Mouse (Mus musculus) forebrain, embryonic 13.5 days (tissue): ENCODE measurements around the gene Foxa1. TPM values are rescaled to one million over a fixed set of nuclear protein-coding genes. Genes with fewer than 3 reads are reported as not detected.

ENCODE experiments used
- ATAC-seq: fragments of 200-750 bp; cut with Nextera tagmentation; 2 replicates; pipeline ENCODE4 v1.8.0; 2017
- H3K27ac ChIP-seq: fragments of 300-500 bp; sonication (generic); 2 replicates; pipeline ENCODE4 v1.5.1; 2015; ENCODE audit warnings: inconsistent platforms, mild to moderate bottlenecking, moderate library complexity
- H3K27me3 ChIP-seq: fragments of 300-500 bp; sonication (generic); 2 replicates; pipeline ENCODE4 v1.6.1; 2015; ENCODE audit warnings: mild to moderate bottlenecking, inconsistent platforms
- H3K36me3 ChIP-seq: fragments of 300-500 bp; sonication (generic); 2 replicates; pipeline ENCODE4 v1.6.1; 2015; ENCODE audit warnings: mild to moderate bottlenecking, inconsistent platforms; ENCODE audit not compliant: poor library complexity, severe bottlenecking
- H3K4me1 ChIP-seq: fragments of 300-500 bp; sonication (generic); 2 replicates; pipeline ENCODE4 v1.6.1; 2015; ENCODE audit warnings: inconsistent platforms
- H3K4me2 ChIP-seq: fragments of 300-500 bp; sonication (generic); 2 replicates; pipeline ENCODE4 v1.6.1; 2015; ENCODE audit warnings: inconsistent platforms, mild to moderate bottlenecking, moderate library complexity
- H3K4me3 ChIP-seq: fragments of 300-500 bp; sonication (generic); 2 replicates; pipeline ENCODE4 v1.5.1; 2015; ENCODE audit warnings: mild to moderate bottlenecking, inconsistent platforms
- H3K9ac ChIP-seq: fragments of 300-500 bp; sonication (generic); 2 replicates; pipeline ENCODE4 v1.6.1; 2015; ENCODE audit warnings: mild to moderate bottlenecking, inconsistent platforms
- H3K9me3 ChIP-seq: fragments of 300-500 bp; sonication (generic); replicated peaks from 2 replicates; pipeline ENCODE4 v1.6.1; 2016; ENCODE audit warnings: inconsistent platforms
- WGBS: fragments of 180-500 bp; shearing (Covaris S2); methylation state at CpG from one replicate; pipeline ENCODE4 v1.1.7; 2015; 5-methylcytosine and 5-hydroxymethylcytosine counted together
- polyA plus RNA-seq: library from polyadenylated mRNA; unstranded; fragments of >200 nt; fragmentation: Nextera tagmentation; extraction: Ambion mirVana; gene quantifications from 2 replicates; pipeline ENCODE4 v1.2.1, GENCODE M21; 2015

The Foxa1 gene
- polyA plus RNA-seq = 0.43 and 1.0 TPM in 2 replicates

GRCm38 (mm10) chr12:57546415-57547201 lies at the start of gene Foxa1:
Gene Foxa1, minus strand, starts transcription at chr12:57546916.
- peaks cover 100% of the 10 kb centered on the region for H3K27me3 ChIP-seq
- H3K9ac ChIP-seq = peak within 1 kb of the TSS; percentile 51
- peak within 1 kb of the TSS; percentile 47 for H3K4me3 ChIP-seq
- peaks cover 23% of the 10 kb centered on the region for H3K4me1 ChIP-seq
- WGBS = under 1% methylated on average over 32 of the region's 32 CpGs
- H3K9me3 ChIP-seq = no peaks in the 10 kb centered on the region
- ATAC-seq = no peak
- H3K4me2 ChIP-seq = peak within 1 kb of the TSS; percentile 79
- no peaks in the 10 kb centered on the region for H3K36me3 ChIP-seq
- no peak within 1 kb of the TSS for H3K27ac ChIP-seq

- H3K9ac ChIP-seq = peak overlapping the region; percentile 60
Measured at GRCm38 (mm10) chr12:57575931-57576628, 29.4 kb upstream of the Foxa1 start.

GRCm38 (mm10) chr12:57572415-57572814 lies 25.7 kb upstream of the Foxa1 start:
- H3K4me1 ChIP-seq = no peaks in the 10 kb centered on the region
- no peak for ATAC-seq
- peaks cover 31% of the 10 kb centered on the region for H3K27me3 ChIP-seq
- H3K27ac ChIP-seq = no peak overlapping the region
- no peaks in the 10 kb centered on the region for H3K9me3 ChIP-seq
- no peak overlapping the region for H3K9ac ChIP-seq
- H3K36me3 ChIP-seq = no peaks in the 10 kb centered on the region
- no peak overlapping the region for H3K4me2 ChIP-seq
- no peak overlapping the region for H3K4me3 ChIP-seq

More at GRCm38 (mm10) chr12:57575931-57576628, 29.4 kb upstream of the Foxa1 start:
- ATAC-seq = peak; percentile 95
- 2% methylated on average over 56 of the region's 81 CpGs for WGBS
- Histone ChIP-seq H3K4me3 (peak overlapping the region; percentile 52), H3K4me2 (peak overlapping the region; percentile 84), H3K27ac (no peak overlapping the region), H3K27me3 (peaks cover 36% of the 10 kb centered on the region), H3K9me3 (no peaks in the 10 kb centered on the region), H3K36me3 (no peaks in the 10 kb centered on the region), H3K4me1 (no peaks in the 10 kb centered on the region)

GRCm38 (mm10) chr12:57571773-57572172 lies 25.1 kb upstream of the Foxa1 start:
- Histone ChIP-seq H3K4me2 (no peak overlapping the region), H3K36me3 (no peaks in the 10 kb centered on the region), H3K4me1 (no peaks in the 10 kb centered on the region), H3K9me3 (no peaks in the 10 kb centered on the region), H3K9ac (no peak overlapping the region), H3K27me3 (peaks cover 31% of the 10 kb centered on the region), H3K27ac (no peak overlapping the region), H3K4me3 (no peak overlapping the region)
- ATAC-seq = no peak
- WGBS = 35% methylated on average over 9 of the region's 9 CpGs

- no peaks in the 10 kb centered on the region for H3K9me3 ChIP-seq
- no peaks in the 10 kb centered on the region for H3K27me3 ChIP-seq
- no peak within 1 kb of the TSS for H3K4me3 ChIP-seq
- no peak within 1 kb of the TSS for H3K4me2 ChIP-seq
- no peaks in the 10 kb centered on the region for H3K4me1 ChIP-seq
- no peak for ATAC-seq
- H3K36me3 ChIP-seq = no peaks in the 10 kb centered on the region
- H3K27ac ChIP-seq = no peak within 1 kb of the TSS
- H3K9ac ChIP-seq = no peak within 1 kb of the TSS
- WGBS = 86% methylated on average over 6 of the region's 6 CpGs
Measured at GRCm38 (mm10) chr12:57563909-57564308, 17.2 kb upstream of the Foxa1 start, which contains the start of gene Ttc6. Gene Ttc6, plus strand, starts transcription at chr12:57564113.

- no peak overlapping the region for H3K4me3 ChIP-seq
- H3K4me1 ChIP-seq = no peaks in the 10 kb centered on the region
- no peak overlapping the region for H3K9ac ChIP-seq
- H3K27ac ChIP-seq = no peak overlapping the region
- 28% methylated on average over 3 of the region's 3 CpGs for WGBS
- H3K27me3 ChIP-seq = peaks cover 77% of the 10 kb centered on the region
- no peak overlapping the region for H3K4me2 ChIP-seq
- no peaks in the 10 kb centered on the region for H3K9me3 ChIP-seq
- no peaks in the 10 kb centered on the region for H3K36me3 ChIP-seq
- no peak for ATAC-seq
Measured at GRCm38 (mm10) chr12:57554091-57554490, 7.4 kb upstream of the Foxa1 start.

- Histone ChIP-seq H3K4me2 (no peak overlapping the region), H3K4me3 (no peak overlapping the region), H3K27ac (no peak overlapping the region), H3K9ac (no peak overlapping the region), H3K9me3 (no peaks in the 10 kb centered on the region), H3K4me1 (no peaks in the 10 kb centered on the region), H3K36me3 (no peaks in the 10 kb centered on the region), H3K27me3 (peaks cover 95% of the 10 kb centered on the region)
- WGBS = 6% methylated on average over 3 of the region's 3 CpGs
- ATAC-seq = no peak
Measured at GRCm38 (mm10) chr12:57552286-57552685, 5.6 kb upstream of the Foxa1 start.

- Histone ChIP-seq H3K9me3 (no peaks in the 10 kb centered on the region), H3K4me3 (no peak overlapping the region), H3K9ac (no peak overlapping the region), H3K27me3 (peaks cover 100% of the 10 kb centered on the region), H3K36me3 (no peaks in the 10 kb centered on the region), H3K4me2 (no peak overlapping the region), H3K4me1 (peaks cover 9% of the 10 kb centered on the region), H3K27ac (no peak overlapping the region)
- no peak for ATAC-seq
- 1% methylated on average over 8 of the region's 8 CpGs for WGBS
Measured at GRCm38 (mm10) chr12:57550881-57551280, 4.2 kb upstream of the Foxa1 start.

GRCm38 (mm10) chr12:57550181-57550808 lies 3.6 kb upstream of the Foxa1 start:
- H3K4me2 ChIP-seq = no peak overlapping the region
- WGBS = under 1% methylated on average over 31 of the region's 31 CpGs

GRCm38 (mm10) chr12:57549667-57550160 lies 3.0 kb upstream of the Foxa1 start:
- no peak overlapping the region for H3K27ac ChIP-seq
- H3K4me2 ChIP-seq = no peak overlapping the region
- WGBS = under 1% methylated on average over 15 of the region's 15 CpGs

More at GRCm38 (mm10) chr12:57550181-57550808, 3.6 kb upstream of the Foxa1 start:
- ATAC-seq = no peak
- Histone ChIP-seq H3K9me3 (no peaks in the 10 kb centered on the region), H3K27ac (no peak overlapping the region), H3K4me1 (peaks cover 14% of the 10 kb centered on the region), H3K9ac (no peak overlapping the region), H3K36me3 (no peaks in the 10 kb centered on the region), H3K27me3 (peaks cover 100% of the 10 kb centered on the region), H3K4me3 (no peak overlapping the region)

GRCm38 (mm10) chr12:57548981-57549666 lies 2.4 kb upstream of the Foxa1 start:
- Histone ChIP-seq H3K9me3 (no peaks in the 10 kb centered on the region), H3K4me3 (no peak overlapping the region), H3K27me3 (peaks cover 100% of the 10 kb centered on the region), H3K9ac (no peak overlapping the region), H3K36me3 (no peaks in the 10 kb centered on the region), H3K4me1 (peaks cover 17% of the 10 kb centered on the region), H3K4me2 (no peak overlapping the region), H3K27ac (no peak overlapping the region)
- 2% methylated on average over 25 of the region's 25 CpGs for WGBS
- ATAC-seq = no peak

More at GRCm38 (mm10) chr12:57549667-57550160, 3.0 kb upstream of the Foxa1 start:
- Histone ChIP-seq H3K9me3 (no peaks in the 10 kb centered on the region), H3K36me3 (no peaks in the 10 kb centered on the region), H3K9ac (no peak overlapping the region), H3K4me1 (peaks cover 17% of the 10 kb centered on the region), H3K27me3 (peaks cover 100% of the 10 kb centered on the region), H3K4me3 (no peak overlapping the region)
- no peak for ATAC-seq
